Mouse (Mus musculus): Measurements from ENCODE around the gene Phactr4. TPM values are rescaled to one million over a fixed set of nuclear protein-coding genes. Genes with fewer than 3 reads are reported as not detected.
A peak's percentile ranks its signal among the peaks of the same experiment; 100 is the strongest.

Phactr4 gene
- total RNA-seq, 2 experiments from 2014 or later: 16.3 to 18.4 TPM

DNA sequence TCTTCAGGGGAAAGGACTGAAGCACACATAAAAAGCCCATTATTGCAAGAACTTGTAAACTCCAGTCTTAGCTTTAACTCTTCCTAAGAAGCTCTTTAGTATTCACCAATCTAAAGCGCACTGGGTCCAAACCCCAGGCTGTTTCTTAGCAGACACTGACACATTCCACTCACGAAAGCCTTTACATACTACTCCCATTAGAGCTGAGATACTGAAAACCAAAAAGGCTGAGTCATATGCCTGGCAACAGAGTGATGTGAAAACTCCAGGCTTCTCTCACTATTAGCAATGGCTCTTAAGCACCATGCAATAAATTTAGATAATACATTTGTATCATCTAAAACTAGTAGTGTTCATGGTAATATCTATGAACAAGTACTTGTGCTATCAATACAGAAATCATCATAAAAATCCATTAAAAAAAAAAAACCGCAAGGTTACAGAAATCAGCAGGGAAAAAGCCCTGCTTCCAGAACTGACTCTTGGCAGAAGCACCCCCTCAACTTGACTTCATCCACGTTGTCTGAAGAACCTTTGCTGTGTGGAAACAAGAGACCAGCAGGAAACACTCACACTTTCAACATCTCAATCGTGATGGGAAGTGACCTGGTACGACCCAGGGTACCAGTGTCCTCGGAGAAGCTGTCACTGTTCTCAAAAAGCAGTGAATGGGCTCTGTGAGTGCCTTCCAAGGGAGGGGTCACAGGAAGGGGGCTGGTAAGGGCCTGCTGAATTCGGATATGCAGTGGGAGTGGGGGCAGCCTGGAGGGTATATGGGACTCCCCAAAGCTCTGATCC is 52.1 kb downstream of the Phactr4 start:
- no peak for DNase-seq

DNA sequence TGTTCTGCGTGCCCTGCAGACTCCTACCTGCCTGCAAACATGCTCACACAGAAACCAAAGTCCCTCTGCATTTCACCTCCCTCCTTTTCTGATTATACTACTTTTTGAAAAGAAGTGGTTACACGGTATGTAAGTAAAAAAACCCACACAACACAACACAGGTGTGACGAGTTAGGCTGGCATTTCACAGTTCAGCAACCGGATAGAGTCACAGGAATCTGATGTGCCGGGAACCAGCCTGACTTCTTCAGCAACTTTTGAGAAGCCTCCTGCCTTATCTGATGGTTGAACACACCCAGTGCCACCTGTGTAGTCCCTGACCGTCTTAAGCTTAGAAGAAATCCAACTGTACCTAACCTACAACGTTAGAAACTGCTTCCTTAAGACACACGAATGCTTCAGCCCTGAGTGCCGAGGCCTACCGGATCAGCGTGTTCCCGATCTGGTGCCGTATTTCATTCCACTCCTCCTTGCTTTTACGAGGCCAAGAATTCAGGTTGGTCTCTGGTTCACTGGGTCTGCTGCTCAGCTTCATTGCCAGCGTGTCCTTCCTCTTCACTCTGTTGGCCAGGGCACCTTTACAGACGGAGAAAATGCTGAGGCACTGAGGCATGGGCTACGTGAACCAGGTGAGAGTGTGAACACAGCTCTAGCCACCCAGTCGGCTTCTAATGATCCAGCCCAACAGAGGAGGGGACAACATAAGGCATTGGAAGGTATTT is 54.6 kb downstream of the Phactr4 start:
- DNase-seq: no peak

DNA sequence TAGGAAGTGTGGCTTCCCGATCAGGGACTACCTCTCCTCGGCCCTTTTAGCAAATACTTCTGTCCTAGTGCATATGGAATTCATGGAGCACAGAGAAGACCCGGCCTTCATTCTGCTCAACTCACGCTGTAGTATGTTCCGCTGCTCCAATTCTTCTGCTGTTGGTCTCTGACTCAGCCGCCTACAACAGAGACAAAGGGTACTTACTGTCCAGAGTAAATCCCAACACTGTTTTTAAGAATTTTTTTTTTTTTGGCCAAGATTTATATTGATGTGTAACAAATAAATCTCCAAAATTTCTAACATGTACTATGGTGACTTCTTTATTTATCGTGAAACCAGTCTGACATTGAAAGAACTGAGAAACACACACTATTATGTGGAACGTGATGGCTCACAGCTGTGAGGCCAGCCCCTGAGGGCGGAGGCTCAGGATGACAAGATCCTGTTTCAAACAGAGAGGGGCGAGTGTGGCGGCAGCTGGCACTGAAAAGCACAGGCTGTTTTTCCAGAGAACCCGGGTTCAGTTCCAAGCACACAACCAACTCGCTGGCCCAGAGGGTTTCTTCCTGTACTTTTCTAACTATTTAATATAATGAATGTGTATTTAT is 56.7 kb downstream of the Phactr4 start:
- no peak for DNase-seq

DNA sequence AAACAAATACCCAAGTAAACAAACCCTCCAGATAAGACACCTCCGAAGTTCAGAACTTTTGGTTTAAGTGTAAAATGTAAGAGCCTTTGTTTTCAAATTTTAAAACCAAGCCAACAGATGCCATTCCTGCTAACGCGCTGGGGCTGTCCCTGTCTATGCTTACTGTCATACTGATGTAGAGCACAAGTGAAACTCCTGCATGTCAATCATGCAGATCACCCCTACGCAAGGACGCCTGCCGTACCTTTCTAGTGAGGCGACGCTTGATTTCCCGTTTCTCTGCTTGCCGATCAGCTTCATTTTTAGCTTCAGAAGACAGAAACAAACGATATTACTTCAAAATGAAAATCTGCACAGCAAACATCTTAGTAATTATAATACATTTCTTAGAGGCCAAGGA is 58.8 kb downstream of the Phactr4 start:
- no peak for DNase-seq

DNA sequence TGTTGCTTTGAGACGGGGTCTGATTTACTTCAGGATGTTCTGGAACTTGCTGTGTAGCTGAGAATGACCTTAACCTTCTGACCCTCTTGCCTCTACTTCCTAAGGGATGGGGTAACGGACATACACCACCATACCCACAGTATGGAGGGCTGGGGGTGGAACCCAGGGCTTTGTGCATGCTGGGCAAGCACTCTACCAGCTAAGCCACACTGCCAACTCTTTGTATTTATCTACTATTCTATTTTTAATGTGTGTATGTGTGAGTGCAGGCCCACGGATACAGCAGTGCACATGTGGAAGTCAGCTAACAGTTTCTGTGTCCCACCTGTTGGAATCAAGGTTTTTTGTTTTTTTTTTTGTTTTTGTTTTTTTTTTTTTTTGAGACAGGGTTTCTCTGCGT is 62.8 kb downstream of the Phactr4 start:
- no peak for DNase-seq

DNA sequence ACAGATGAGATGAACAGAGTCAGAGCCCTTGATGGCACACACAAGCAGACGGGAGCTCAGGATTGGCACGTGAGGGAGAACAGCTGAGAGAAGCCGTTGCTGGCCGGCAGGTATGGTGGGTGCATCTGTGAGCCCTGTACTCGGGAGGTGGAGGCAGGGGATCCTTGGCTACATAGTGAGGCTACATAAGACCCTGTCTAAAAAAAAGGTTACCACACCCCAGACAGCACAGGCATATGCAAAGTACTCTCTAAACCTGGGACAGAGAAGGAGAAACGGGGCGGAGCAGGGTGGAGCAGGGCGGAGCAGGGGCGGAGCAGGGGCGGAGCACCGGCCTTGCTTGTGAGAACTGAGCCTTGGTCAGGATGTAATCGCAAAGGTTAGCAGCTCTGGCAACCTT is 66.1 kb downstream of the Phactr4 start:
- peak; percentile 43 for DNase-seq

DNA sequence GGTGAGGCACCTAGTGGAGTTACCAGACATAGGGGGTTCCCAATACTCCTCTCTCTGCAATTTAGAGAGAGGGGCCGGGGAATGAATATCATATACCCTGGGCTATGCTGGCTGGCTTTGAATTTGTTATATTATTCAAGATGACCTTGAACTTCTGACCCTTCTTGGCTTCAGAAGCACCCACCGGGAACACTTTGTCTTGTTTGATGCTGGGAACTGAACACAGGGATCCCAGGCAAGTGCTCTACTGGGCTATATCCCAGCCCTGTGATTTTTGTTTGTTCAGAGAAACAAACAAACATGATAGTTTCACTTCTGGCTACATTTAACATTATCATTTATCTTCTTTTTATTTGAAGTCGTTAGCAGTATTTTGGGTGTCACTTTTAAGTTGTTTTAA is 66.9 kb downstream of the Phactr4 start:
- DNase-seq: no peak

DNA sequence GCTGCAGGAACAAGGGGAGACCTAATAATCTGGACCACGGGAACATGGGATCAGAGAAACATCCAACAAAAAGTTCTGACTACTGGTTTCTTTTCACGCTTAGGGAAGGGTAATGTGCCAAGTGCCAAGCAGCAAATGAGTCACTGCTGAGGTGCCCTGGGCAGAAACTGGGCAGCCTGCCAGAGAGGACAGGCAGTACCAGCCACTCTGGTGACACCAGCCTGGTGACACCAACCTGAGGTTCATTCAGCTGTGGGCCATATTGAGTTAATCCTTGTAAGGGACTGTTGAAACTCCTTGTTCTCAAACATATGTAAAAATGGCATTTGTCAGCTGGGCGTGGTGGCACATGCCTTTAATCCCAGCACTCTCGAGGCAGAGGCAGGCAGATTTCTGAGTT is 67.7 kb downstream of the Phactr4 start:
- DNase-seq: peak; percentile 34

DNA sequence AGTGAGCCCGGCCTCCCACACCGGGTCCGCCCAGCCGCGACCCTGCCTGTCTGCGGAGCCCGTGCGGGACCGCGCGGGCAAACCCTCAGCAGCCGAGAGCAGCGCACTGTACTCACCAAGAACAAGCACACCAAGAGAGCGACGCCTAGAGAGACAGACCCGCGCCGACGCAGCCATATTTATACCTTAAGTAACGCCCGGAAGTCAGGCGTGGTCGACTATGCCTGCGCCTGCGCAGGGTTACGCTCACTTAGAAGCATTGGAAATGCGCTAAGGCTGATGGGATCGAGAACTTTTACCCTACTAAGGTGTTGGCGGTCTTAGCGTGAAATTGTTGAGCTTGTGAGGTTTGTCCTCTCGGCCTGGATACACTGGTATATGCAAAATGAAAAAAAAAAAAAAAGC is 68.8 kb downstream of the Phactr4 start, which contains the start of gene Rcc1:
Gene Rcc1 (minus strand): TSS at position 125 of the 405 bp plus-strand sequence.
- DNase-seq: peak; percentile 84

DNA sequence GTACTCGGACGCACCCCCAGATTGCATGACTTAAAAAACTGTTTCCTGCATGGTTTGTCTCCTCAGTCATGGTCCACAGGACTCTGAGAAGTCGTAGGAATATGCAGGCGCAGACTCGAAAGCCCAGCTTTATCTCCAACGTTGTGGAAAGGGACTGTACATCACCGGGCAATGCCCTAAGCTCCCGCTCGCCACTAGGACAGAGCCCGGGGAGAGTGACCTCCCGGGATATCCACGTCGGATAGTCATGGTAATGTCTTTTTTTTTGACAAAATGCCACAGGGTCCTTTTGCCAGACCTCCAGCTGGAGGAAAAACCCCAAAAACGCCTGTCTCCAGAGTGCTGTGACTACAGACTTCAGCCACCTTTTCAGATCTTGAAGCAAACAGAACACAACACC is 69.5 kb downstream of the Phactr4 start:
- DNase-seq: peak; percentile 22

DNA sequence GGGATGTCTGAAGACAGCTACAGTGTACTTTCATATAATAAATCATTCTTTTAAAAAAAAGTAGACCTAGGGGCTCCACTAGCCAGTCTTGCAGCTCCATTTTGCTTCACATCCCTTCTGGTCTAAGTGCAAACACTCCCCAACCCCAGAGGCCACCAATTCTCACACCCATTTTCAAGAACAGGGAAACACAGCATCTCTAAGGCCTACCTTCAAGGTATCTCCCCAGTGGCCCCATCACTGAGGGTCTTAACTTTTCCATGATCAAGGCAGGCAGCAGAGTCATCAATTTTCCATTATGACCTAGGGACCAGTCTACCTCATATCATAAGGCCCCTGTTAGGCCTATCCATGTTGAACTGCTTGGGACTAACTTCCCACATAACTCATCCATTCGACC is 70.9 kb downstream of the Phactr4 start:
- DNase-seq: no peak

DNA sequence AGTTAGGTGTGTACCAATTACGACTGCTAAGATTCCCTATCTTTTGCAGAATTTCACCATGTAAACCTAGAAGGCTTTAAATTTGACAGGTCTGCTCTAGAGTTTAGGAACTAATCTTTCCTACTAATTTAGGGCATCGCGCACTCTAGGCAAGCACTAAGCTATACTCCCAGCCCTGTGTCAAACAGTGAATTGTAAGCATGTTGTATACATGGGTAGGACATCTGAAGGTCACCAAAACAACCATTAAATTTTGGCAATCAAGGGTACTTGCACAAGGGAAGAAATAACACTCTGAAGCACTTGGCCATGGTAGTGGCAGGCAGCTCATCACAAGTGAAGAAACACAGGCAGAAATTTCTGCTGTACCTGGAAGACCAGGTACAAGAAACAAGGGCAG is 71.4 kb downstream of the Phactr4 start:
- no peak for DNase-seq

DNA sequence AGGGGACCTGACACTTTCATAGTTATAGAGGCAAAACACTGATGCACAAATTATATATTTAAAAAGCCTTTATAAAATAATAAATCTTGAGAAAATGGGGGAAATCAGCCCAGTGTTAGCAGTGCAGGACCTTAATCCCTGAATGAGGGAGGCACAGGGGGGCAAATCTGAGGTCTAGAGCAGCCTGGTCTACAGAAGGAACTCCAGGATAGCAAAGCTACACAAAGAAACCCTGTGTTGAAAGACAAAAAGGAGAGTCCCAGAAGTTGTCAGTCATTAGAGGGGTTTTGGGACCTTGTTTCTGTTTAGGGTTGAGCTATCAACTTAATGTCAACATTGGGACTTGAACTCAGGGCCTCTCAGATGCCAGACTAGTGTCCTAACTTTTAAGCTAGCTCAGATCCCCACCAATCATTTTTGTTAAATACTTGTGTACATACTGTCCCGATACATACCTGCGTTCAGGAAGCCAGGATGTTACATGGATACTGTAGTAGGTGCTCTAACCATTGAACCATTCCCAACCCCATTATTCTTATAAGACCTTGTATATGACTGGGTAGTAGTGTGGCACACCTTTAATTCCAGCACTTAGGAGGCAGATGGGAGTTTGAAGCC is 72.1 kb downstream of the Phactr4 start:
- DNase-seq: no peak

DNA sequence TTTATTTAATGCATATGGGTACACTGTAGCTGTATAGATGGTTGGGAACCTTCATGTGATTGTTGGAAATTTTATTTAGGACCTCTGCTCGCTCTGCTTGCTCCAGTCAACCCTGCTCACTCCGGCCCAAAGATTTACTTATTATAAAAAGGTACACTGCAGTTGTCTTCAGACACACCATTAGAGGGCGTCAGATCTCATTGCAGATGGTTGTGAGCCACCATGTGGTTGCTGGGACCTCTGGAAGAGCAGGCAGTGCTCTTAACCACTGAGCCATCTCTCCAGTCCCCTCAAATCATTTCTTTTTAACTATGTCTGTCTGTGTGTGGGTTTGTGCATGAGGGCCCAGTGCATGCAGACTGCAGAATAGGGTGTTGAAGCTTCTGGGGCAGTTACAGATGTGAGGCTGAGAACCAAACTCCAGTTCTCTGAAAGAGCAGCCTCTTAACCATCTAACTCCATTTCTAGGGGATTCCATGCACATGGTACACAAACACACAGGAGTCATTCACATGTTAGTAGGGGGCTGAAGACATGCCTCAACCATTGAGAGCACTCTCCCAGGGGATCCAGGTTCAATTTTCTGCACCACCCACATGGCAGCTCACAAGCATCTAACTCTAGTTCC is 72.7 kb downstream of the Phactr4 start:
- DNase-seq: no peak

DNA sequence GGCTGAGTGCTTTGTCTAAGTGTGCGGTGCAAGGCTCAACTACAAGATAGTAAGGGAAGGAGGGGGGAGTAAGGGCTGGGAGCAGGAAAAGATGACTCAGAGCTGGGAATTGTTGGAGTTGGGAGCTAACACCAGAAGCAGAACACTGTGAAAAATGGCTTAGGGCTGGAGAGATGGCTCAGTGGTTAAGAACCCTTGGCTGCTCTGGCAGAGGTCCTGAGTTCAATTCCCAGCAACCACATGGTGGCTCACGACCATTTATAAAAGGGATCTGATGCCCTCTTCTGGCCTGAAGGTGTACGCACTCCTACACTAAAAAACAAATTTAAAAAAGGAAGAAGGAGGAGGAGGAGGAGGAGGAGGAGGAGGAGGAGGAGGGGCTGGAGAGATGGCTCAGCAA is 75.6 kb downstream of the Phactr4 start:
- no peak for DNase-seq

DNA sequence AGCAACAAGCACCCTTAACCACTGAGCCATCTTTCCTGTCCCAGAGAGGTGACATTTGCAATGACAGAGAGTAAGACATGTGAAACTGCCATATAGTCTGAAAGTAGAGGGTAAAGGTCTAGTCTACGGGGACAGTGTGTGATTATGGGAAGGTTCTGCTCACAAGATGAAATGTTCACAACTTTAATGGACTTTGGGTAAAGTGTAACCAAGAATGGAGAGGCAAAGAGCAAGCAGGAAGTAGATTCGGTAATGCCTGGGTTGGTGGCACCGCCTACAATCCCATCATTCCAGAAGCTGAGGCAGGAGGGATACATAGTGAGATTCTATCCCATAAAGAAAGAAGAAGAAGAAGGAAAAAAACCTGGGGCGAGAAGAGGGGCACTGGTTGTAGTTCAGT is 76.0 kb downstream of the Phactr4 start:
- DNase-seq: no peak

DNA sequence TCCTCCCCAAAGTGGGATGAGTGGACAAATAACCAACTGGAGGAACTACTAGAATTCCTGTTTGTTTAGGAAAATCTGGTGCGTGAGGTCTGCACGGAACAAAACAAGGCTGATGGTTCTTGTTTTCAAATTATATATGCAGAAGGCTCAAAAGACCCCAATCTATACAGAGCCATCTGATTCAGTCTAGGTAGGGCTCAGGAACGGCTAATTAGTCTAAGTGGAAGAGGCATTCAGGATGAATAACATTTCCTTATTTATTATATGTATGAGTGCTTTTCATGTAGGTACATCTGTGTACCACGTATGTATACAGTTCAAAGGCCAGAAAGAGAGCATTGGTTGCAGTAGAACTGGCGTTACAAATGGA is 76.5 kb downstream of the Phactr4 start:
- DNase-seq: no peak

DNA sequence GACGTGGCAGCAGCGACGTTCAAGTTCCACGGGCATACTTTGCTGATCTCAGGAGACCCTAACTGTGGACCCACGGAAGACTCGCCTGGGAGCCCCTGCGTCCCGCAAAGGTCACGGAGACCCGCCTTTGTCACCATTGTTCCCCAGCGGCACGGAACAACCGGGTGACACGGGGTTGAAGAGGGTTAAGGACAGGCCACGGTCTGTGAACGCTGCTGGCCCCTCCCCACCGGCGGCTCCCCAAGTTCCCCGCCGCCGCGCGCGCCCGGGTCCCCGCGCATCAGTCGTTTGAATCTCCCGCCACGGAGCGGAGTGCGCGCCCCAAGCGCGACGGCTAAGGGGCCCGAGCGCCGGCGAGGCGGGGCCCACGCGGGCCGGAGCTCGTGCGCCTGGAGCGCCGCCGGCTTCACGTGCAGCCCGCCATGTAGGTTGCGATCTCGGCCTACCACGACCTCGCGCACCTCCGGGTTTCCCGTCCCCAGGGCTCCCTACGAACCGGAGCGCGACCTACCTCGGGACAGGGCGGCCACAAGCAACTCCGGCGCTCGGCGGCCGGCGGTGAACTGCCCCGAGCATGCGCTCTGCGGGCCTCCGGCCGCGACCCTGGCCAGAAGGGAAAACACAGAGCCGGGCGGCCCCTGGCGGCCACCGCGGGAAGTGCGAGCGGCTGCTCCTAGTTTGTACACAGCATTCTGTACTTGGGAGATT is 77.0 kb downstream of the Phactr4 start:
- DNase-seq: peak; percentile 99

DNA sequence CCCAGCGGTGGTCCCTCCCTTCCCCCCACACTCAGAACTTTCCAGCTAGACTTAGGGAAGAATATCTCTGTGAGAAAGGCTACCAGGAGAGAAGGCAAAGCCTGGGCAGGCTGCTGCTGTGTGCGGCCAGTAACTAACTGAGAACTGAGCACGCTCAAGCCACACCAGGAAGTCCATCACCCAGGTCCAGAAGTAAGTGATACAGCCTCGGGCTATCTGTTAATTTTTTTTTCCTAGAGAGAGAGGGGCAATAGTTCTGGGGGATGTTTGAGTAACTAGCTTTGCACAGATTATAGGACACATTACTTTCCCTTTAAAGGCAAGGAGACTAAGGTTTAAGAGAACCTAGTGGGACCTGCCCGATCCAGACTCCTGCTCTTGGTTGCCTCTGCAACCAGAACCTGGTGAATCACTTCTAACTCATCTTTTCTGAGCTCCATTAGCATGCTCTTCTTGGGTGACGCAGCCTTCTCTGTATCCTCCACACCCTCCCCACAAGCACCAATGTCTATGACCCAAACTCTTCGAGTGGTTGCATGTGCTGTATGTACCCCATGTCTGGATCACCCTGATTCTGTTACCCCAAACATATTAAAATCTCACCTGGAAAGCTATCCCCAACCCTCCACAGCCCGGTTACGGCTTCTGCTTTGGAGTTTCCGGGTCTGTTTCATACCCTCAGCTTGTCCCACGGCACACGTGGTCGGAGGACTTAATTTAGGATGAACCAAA is 77.7 kb downstream of the Phactr4 start:
- DNase-seq: no peak

DNA sequence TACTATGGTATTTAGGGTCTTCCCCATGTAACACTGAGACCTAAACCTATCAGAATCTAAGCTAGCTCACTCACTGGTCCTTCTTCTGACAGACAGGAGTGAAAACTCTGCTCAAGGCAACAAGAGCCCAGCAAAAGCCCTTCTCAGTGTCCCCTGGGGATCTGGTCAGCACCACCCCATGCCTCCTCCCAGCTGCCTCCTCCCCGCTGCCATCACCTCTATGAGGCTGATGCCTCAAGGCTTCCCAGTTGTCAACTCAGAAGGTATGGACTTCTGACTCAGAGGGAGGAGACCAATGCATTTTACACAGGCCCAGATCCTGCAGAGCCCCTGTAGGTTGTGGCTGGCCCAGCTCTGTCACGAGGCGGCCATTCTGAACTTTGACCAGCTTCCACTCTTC is 80.8 kb downstream of the Phactr4 start:
- no peak for DNase-seq

DNA sequence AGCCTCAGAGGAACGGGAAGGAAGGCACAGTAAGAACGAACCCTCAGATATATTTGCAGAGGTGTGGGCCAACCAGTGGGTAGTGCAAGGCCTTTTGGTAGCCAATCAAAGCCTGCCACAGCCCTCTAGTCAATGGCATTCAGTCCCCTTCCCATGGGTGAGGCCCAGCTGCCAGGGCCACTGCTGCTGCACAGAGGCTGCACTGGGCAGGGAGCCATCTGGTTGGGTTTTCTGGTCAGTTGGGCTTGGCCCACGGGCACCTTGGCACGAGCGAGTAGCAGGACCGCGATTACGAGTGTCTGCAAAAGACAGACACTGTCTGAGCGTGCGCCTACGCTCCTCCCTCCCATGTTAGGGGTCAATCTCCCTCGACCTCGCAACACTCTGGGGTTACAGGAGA is 83.3 kb downstream of the Phactr4 start:
- peak; percentile 82 for DNase-seq
